Mouse (Mus musculus) E14TG2a.4 (cell line): ENCODE measurements at regions not wholly inside any gene's neighbourhood (a gene's known extent, or its start where the extent isn't known, plus 50 kb on each side); places are given as distances from the start of the nearest gene placed in this dataset.

Experiments used
- H3K27me3 ChIP-seq: 2 replicates; pipeline ENCODE4 v1.6.1; 2014; ENCODE audit warnings: low read length, control low read depth; ENCODE audit not compliant: insufficient read depth
- H3K36me3 ChIP-seq: 2 replicates; pipeline ENCODE4 v1.6.1; 2014; ENCODE audit warnings: low read length, control low read depth; ENCODE audit not compliant: insufficient read depth
- H3K4me1 ChIP-seq: replicated peaks from 2 replicates; pipeline ENCODE4 v1.6.1; 2014; ENCODE audit warnings: low read depth, low read length, control low read depth
- H3K4me3 ChIP-seq: replicated peaks from 2 replicates; pipeline ENCODE4 v1.5.1; 2014; ENCODE audit warnings: mild to moderate bottlenecking, low read length
- H3K9me3 ChIP-seq: 2 replicates; pipeline ENCODE4 v1.6.1; 2014; ENCODE audit warnings: low read length, control low read depth
- CTCF ChIP-seq: conservative IDR thresholded peaks from 2 replicates; pipeline ENCODE4 v1.5.1; 2014; ENCODE audit warnings: low read length
- NANOG ChIP-seq: IDR thresholded peaks from 2 replicates; pipeline ENCODE4 v1.6.1; 2014; ENCODE audit warnings: borderline replicate concordance, low read length, mixed read lengths
- POU5F1 ChIP-seq: IDR thresholded peaks from 2 replicates; pipeline ENCODE4 v1.6.1; 2014; ENCODE audit warnings: low read length, borderline replicate concordance

GRCm38 (mm10) chr4:53915326-53915725, 89.5 kb downstream of the Tmem38b start:
- Histone ChIP-seq H3K9me3 (0 out of 2 replicates have a peak, but pooled peaks cover 17% of the 10 kb centered on the region), H3K27me3 (no peaks in the 10 kb centered on the region), H3K4me1 (no peaks in the 10 kb centered on the region), H3K4me3 (no peak overlapping the region), H3K36me3 (no peaks in the 10 kb centered on the region)
- TF ChIP-seq POU5F1: no peak
- TF ChIP-seq NANOG: no peak
- TF ChIP-seq CTCF: no peak

GRCm38 (mm10) chr4:53919188-53919587, 93.3 kb downstream of the Tmem38b start:
- Histone ChIP-seq H3K4me3 (no peak overlapping the region), H3K4me1 (no peaks in the 10 kb centered on the region), H3K9me3 (0 out of 2 replicates have a peak, but pooled peaks cover 17% of the 10 kb centered on the region), H3K36me3 (no peaks in the 10 kb centered on the region), H3K27me3 (no peaks in the 10 kb centered on the region)
- TF ChIP-seq NANOG (no peak), CTCF (peak; percentile 39)

- Histone ChIP-seq H3K36me3 (no peaks in the 10 kb centered on the region), H3K4me3 (no peak overlapping the region), H3K27me3 (no peaks in the 10 kb centered on the region), H3K9me3 (0 out of 2 replicates have a peak, but pooled peaks cover 14% of the 10 kb centered on the region), H3K4me1 (no peaks in the 10 kb centered on the region)
- no peak for TF ChIP-seq NANOG
- no peak for TF ChIP-seq POU5F1
- TF ChIP-seq CTCF: no peak
Observed at GRCm38 (mm10) chr4:53920587-53920986, 94.7 kb downstream of the Tmem38b start.

- no peaks in the 10 kb centered on the region; the same call in 1 of the 2 replicates for H3K27me3 ChIP-seq
- no peaks in the 10 kb centered on the region for H3K36me3 ChIP-seq
- no peaks in the 10 kb centered on the region for H3K9me3 ChIP-seq
- H3K4me3 ChIP-seq: no peak overlapping the region
- TF ChIP-seq POU5F1 (no peak), CTCF (no peak), NANOG (no peak)
- H3K4me1 ChIP-seq: peaks cover 20% of the 10 kb centered on the region
Observed at GRCm38 (mm10) chr4:53931068-53931467, 105.2 kb downstream of the Tmem38b start.

GRCm38 (mm10) chr4:53931499-53931898, 105.7 kb downstream of the Tmem38b start:
- no peaks in the 10 kb centered on the region; the same call in 1 of the 2 replicates for H3K27me3 ChIP-seq
- no peaks in the 10 kb centered on the region for H3K36me3 ChIP-seq
- no peaks in the 10 kb centered on the region for H3K9me3 ChIP-seq
- peaks cover 20% of the 10 kb centered on the region for H3K4me1 ChIP-seq
- H3K4me3 ChIP-seq: peak overlapping the region; percentile 55; the same call in 1 of the 2 replicates
- no peak for TF ChIP-seq NANOG
- TF ChIP-seq CTCF: peak; percentile 53
- no peak for TF ChIP-seq POU5F1

GRCm38 (mm10) chr4:53935306-53935705, 109.5 kb downstream of the Tmem38b start:
- H3K4me3 ChIP-seq: no peak overlapping the region
- no peaks in the 10 kb centered on the region for H3K36me3 ChIP-seq
- H3K27me3 ChIP-seq: no peaks in the 10 kb centered on the region; the same call in 1 of the 2 replicates
- peaks cover 20% of the 10 kb centered on the region for H3K4me1 ChIP-seq
- peaks cover 11% of the 10 kb centered on the region for H3K9me3 ChIP-seq
- TF ChIP-seq CTCF (no peak), POU5F1 (no peak), NANOG (no peak)

GRCm38 (mm10) chr4:53948736-53949135, 122.9 kb downstream of the Tmem38b start:
- H3K27me3 ChIP-seq: no peaks in the 10 kb centered on the region
- H3K4me1 ChIP-seq: peaks cover 31% of the 10 kb centered on the region
- TF ChIP-seq POU5F1: no peak
- no peak for TF ChIP-seq NANOG
- no peak for TF ChIP-seq CTCF
- no peak overlapping the region for H3K4me3 ChIP-seq
- H3K9me3 ChIP-seq: peaks cover 32% of the 10 kb centered on the region
- peaks cover 3% of the 10 kb centered on the region for H3K36me3 ChIP-seq

- TF ChIP-seq POU5F1 (no peak), NANOG (no peak), CTCF (no peak)
- peaks cover 31% of the 10 kb centered on the region for H3K4me1 ChIP-seq
- H3K4me3 ChIP-seq: no peak overlapping the region
- H3K36me3 ChIP-seq: peaks cover 3% of the 10 kb centered on the region
- H3K27me3 ChIP-seq: no peaks in the 10 kb centered on the region
- H3K9me3 ChIP-seq: peaks cover 32% of the 10 kb centered on the region
Observed at GRCm38 (mm10) chr4:53949164-53949563, 123.3 kb downstream of the Tmem38b start.

GRCm38 (mm10) chr4:53950496-53950895, 124.7 kb downstream of the Tmem38b start:
- H3K4me3 ChIP-seq: 0 out of 2 replicates have a peak overlapping the region, but pooled peaks have one; percentile 5
- H3K36me3 ChIP-seq: peaks cover 3% of the 10 kb centered on the region
- H3K27me3 ChIP-seq: no peaks in the 10 kb centered on the region
- no peak for TF ChIP-seq NANOG
- no peak for TF ChIP-seq CTCF
- no peak for TF ChIP-seq POU5F1
- peaks cover 32% of the 10 kb centered on the region for H3K9me3 ChIP-seq
- peaks cover 31% of the 10 kb centered on the region for H3K4me1 ChIP-seq
